Mouse (Mus musculus) midbrain, embryonic 14.5 days (tissue): ENCODE data around the gene Prkn. TPM values are rescaled to one million over a fixed set of nuclear protein-coding genes. Genes with fewer than 3 reads are reported as not detected.

Experiments
- ATAC-seq: fragments of 200-750 bp; cut with Nextera tagmentation; 2 replicates; pipeline ENCODE4 v1.8.0; 2017; ENCODE audit warnings: moderate number of reproducible peaks, moderate library complexity; ENCODE audit not compliant: low FRiP score, low TSS enrichment
- DNase-seq: peaks from one replicate; pipeline ENCODE4 v3.0.0-alpha.2; 2015
- H3K27ac ChIP-seq: fragments of 300-500 bp; sonication (generic); replicated peaks from 2 replicates; pipeline ENCODE4 v1.5.1; 2014; ENCODE audit warnings: mild to moderate bottlenecking, low read depth, low read length, moderate library complexity
- H3K27me3 ChIP-seq: fragments of 300-500 bp; sonication (generic); 2 replicates; pipeline ENCODE4 v1.6.1; 2014; ENCODE audit warnings: low read length, control low read depth, mixed read lengths; ENCODE audit not compliant: control insufficient read depth, insufficient read depth
- H3K36me3 ChIP-seq: fragments of 300-500 bp; sonication (generic); 2 replicates; pipeline ENCODE4 v1.6.1; 2014; ENCODE audit warnings: low read length, control low read depth; ENCODE audit not compliant: control insufficient read depth, insufficient read depth
- H3K4me1 ChIP-seq: fragments of 300-500 bp; sonication (generic); 2 replicates; pipeline ENCODE4 v1.6.1; 2014; ENCODE audit warnings: mild to moderate bottlenecking, antibody characterized with exemption, low read length, control low read depth; ENCODE audit not compliant: control insufficient read depth, insufficient read depth
- H3K4me2 ChIP-seq: fragments of 300-500 bp; sonication (generic); 2 replicates; pipeline ENCODE4 v1.6.1; 2014; ENCODE audit warnings: mild to moderate bottlenecking, low read length, moderate library complexity
- H3K4me3 ChIP-seq: fragments of 300-500 bp; sonication (generic); replicated peaks from 2 replicates; pipeline ENCODE4 v1.5.1; 2014; ENCODE audit warnings: low read depth, low read length
- H3K9ac ChIP-seq: fragments of 300-500 bp; sonication (generic); replicated peaks from 2 replicates; pipeline ENCODE4 v1.6.1; 2014; ENCODE audit warnings: mild to moderate bottlenecking, low read length, moderate library complexity
- H3K9me3 ChIP-seq: fragments of 300-500 bp; sonication (generic); 2 replicates; pipeline ENCODE4 v1.6.1; 2016; ENCODE audit warnings: low read length, control low read depth, mixed read lengths; ENCODE audit not compliant: control insufficient read depth
- whole genome bisulfite sequencing: fragments of 180-500 bp; shearing (Covaris S2); extraction: QIAGEN DNeasy Blood & Tissue Kit; methylation state at CpG from one replicate; pipeline ENCODE4 v1.1.7; 2014; 5-methylcytosine and 5-hydroxymethylcytosine counted together
- polyA plus RNA-seq: library from polyadenylated mRNA; unstranded; fragments of >200 nt; fragmentation: Nextera tagmentation; extraction: Ambion mirVana; gene quantifications from 2 replicates; pipeline ENCODE4 v1.2.1, GENCODE M21; 2014

The Prkn gene
- polyA plus RNA-seq, 1 experiment from 2014 or later = 4.4 TPM

DNA sequence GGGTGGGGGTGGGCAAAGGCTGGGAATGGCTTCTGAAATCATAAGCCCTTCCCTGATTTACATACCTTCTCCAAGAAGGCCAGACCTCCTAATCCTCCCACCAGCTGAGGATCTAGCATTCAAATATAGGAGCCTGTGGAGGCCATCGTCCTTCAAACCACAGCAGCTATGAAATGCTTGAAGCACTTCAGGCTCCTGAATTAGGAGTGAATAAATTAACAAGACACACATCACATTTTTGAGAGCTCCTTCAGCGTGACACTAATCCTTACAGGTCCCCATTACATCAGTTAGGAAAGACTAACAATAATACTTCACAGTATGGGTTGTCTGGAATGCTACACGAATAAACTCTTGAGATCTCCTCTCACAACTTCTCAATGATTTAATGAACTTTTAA lies 896.3 kb downstream of the Prkn start:
- Histone ChIP-seq H3K4me2 (no peak overlapping the region), H3K4me3 (no peak overlapping the region), H3K27me3 (no peaks in the 10 kb centered on the region), H3K36me3 (no peaks in the 10 kb centered on the region), H3K4me1 (no peaks in the 10 kb centered on the region), H3K27ac (no peak overlapping the region), H3K9ac (no peak overlapping the region), H3K9me3 (no peaks in the 10 kb centered on the region)
- 34% methylated on average over 3 of the region's 3 CpGs for WGBS
- DNase-seq = no peak
- ATAC-seq = no peak

DNA sequence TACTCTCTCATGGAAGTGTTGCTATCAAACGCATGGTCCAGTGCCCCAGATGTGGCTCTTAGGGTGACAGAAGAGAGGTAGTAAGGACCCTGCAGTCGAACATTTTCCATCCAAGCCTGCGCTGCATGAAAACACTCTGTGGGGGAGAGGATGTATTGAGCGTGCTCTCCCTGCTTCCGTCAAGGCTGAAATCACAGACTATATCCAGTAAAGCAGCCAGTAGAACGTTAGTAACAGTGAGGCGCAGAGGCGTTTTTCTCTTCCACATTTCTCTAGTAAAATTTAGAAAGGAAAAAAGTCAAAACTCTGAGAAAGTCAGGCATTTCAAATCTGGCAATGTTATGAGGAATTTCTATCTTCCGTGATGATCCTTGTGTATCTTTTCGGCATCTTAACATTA lies 897.7 kb downstream of the Prkn start:
- Histone ChIP-seq H3K9me3 (no peaks in the 10 kb centered on the region), H3K36me3 (no peaks in the 10 kb centered on the region), H3K4me2 (no peak overlapping the region), H3K27ac (no peak overlapping the region), H3K9ac (no peak overlapping the region), H3K4me1 (no peaks in the 10 kb centered on the region), H3K4me3 (no peak overlapping the region), H3K27me3 (no peaks in the 10 kb centered on the region)
- WGBS = 96% methylated on average over 10 of the region's 10 CpGs
- ATAC-seq (no peak), DNase-seq (no peak)

DNA sequence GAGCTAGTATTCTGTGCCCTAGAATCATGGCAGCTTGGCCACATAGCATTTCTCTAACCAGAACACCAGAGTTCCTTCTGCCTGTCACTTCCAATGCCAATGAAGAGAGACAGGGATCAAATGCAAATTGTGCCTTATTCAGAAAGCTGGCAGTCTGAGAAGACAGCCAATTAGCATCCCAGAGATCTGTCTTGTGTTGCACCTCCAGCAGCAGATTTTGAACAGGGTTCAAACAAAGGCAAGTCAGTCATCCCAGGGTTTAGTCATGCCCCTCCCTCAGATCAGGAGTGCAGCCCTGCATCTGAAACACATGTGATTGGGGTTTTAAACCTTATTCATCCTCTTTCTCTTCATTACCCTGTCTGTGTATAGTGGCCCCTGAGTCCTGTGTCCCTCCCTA lies 900.5 kb downstream of the Prkn start:
- H3K27me3 ChIP-seq = no peaks in the 10 kb centered on the region
- H3K9ac ChIP-seq = no peak overlapping the region
- no peak overlapping the region for H3K27ac ChIP-seq
- no peaks in the 10 kb centered on the region for H3K4me1 ChIP-seq
- no peaks in the 10 kb centered on the region for H3K9me3 ChIP-seq
- H3K4me3 ChIP-seq = no peak overlapping the region
- H3K36me3 ChIP-seq = no peaks in the 10 kb centered on the region
- no peak overlapping the region for H3K4me2 ChIP-seq
- peak; percentile 19 for DNase-seq
- ATAC-seq = no peak

DNA sequence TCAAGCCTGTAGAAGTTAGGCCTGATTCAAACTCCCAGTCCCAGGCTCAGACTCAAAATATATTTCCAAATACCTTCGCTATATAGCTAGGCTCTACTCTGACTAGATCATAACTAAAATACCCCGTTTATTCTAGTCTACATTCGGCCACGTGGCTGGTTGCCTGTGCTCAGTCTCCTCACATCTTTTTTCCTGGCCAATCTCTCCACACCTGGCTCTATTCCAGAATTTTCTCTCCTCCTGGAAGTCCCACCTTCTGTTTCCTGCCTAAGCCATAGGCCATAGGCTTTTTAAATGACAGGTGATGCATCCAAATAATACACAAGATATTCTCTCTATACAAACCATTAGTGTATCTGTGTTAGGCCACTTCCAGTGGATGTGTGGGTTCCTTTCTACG lies 901.0 kb downstream of the Prkn start:
- H3K27me3 ChIP-seq = no peaks in the 10 kb centered on the region
- DNase-seq (no peak), ATAC-seq (no peak)
- no peak overlapping the region for H3K27ac ChIP-seq
- H3K9ac ChIP-seq = no peak overlapping the region
- H3K9me3 ChIP-seq = no peaks in the 10 kb centered on the region
- no peak overlapping the region for H3K4me2 ChIP-seq
- no peaks in the 10 kb centered on the region for H3K4me1 ChIP-seq
- no peak overlapping the region for H3K4me3 ChIP-seq
- WGBS = 93% methylated on average over 5 of the region's 5 CpGs
- no peaks in the 10 kb centered on the region for H3K36me3 ChIP-seq

GRCm38 (mm10) chr17:11751251-11751650 lies 911.1 kb downstream of the Prkn start:
- Histone ChIP-seq H3K4me3 (no peak overlapping the region), H3K36me3 (no peaks in the 10 kb centered on the region), H3K27me3 (no peaks in the 10 kb centered on the region), H3K27ac (no peak overlapping the region), H3K4me1 (no peaks in the 10 kb centered on the region), H3K4me2 (no peak overlapping the region), H3K9me3 (no peaks in the 10 kb centered on the region), H3K9ac (no peak overlapping the region)
- DNase-seq = no peak
- WGBS = 93% methylated on average over 2 of the region's 2 CpGs
- no peak for ATAC-seq

DNA sequence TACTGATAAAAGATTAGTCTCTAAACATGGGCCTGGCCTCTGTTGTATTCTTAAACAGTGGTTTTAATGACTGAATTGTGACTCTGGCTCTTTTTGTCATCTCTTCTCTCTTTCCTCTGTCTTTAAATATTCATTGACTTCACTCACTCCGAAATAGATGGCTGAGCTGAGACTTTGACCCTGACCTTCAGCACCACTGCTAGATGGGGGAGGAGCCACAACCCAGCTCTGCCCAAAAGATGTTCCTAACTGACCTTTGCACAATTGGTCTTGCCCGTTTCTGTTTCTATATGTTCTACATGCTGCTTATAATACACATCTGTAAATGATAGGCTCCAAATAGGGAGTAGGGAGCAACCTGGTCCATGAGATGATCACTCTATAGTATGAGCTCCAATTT lies 912.5 kb downstream of the Prkn start:
- Histone ChIP-seq H3K4me3 (no peak overlapping the region), H3K36me3 (no peaks in the 10 kb centered on the region), H3K9me3 (no peaks in the 10 kb centered on the region), H3K4me2 (no peak overlapping the region), H3K9ac (no peak overlapping the region), H3K4me1 (no peaks in the 10 kb centered on the region), H3K27me3 (no peaks in the 10 kb centered on the region), H3K27ac (no peak overlapping the region)
- WGBS = 52% methylated on average over 2 of the region's 2 CpGs
- DNase-seq (no peak), ATAC-seq (no peak)

DNA sequence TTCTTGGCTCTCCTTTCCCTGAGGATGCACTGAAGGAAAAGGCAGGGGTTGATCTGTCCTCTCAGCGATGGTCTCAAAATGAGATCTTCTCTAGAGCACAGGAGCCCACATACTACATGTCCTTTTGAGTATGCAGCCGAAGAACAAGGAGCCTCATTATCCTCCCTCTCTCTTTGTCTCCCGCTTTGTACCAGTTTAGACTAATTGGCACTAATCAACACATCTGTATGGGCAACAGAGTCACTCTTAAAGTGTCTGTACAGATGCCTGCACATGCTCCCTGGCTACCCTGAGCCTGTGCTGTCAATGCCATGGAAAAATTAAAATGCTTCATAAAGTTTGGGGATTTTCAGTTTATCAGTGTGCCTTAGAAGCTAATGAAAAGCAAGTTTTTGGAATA lies 924.9 kb downstream of the Prkn start:
- Histone ChIP-seq H3K4me2 (no peak overlapping the region), H3K9ac (no peak overlapping the region), H3K4me3 (no peak overlapping the region), H3K9me3 (no peaks in the 10 kb centered on the region), H3K36me3 (no peaks in the 10 kb centered on the region), H3K27me3 (no peaks in the 10 kb centered on the region), H3K27ac (no peak overlapping the region), H3K4me1 (peaks cover 7% of the 10 kb centered on the region; the same call in 1 of the 2 replicates)
- no peak for ATAC-seq
- 48% methylated on average over 3 of the region's 3 CpGs for WGBS
- DNase-seq = no peak

- WGBS = 31% methylated on average over 2 of the region's 2 CpGs
- no peaks in the 10 kb centered on the region for H3K9me3 ChIP-seq
- peaks cover 7% of the 10 kb centered on the region; the same call in 1 of the 2 replicates for H3K4me1 ChIP-seq
- DNase-seq (peak; percentile 50), ATAC-seq (no peak)
- no peak overlapping the region for H3K9ac ChIP-seq
- no peak overlapping the region for H3K27ac ChIP-seq
- no peaks in the 10 kb centered on the region for H3K27me3 ChIP-seq
- no peaks in the 10 kb centered on the region for H3K36me3 ChIP-seq
- no peak overlapping the region for H3K4me3 ChIP-seq
- H3K4me2 ChIP-seq = no peak overlapping the region
These were observed 925.4 kb downstream of the Prkn start for GRCm38 (mm10) chr17:11765581-11765980.

GRCm38 (mm10) chr17:11767301-11767700 lies 927.1 kb downstream of the Prkn start:
- Histone ChIP-seq H3K4me1 (peaks cover 7% of the 10 kb centered on the region; the same call in 1 of the 2 replicates), H3K27me3 (no peaks in the 10 kb centered on the region), H3K9me3 (no peaks in the 10 kb centered on the region), H3K36me3 (no peaks in the 10 kb centered on the region), H3K9ac (no peak overlapping the region), H3K27ac (no peak overlapping the region), H3K4me3 (no peak overlapping the region), H3K4me2 (no peak overlapping the region)
- 94% methylated on average over 4 of the region's 4 CpGs for WGBS
- DNase-seq = no peak
- no peak for ATAC-seq
